Mouse (Mus musculus) myocyte (in vitro differentiated cells): Measurements from ENCODE around the gene Src. TPM values are rescaled to one million over a fixed set of nuclear protein-coding genes. Genes with fewer than 3 reads are reported as not detected.

Source experiments
- H3K27me3 ChIP-seq: one replicate; pipeline ENCODE4 v1.6.1; 2011; ENCODE audit not compliant: control insufficient read depth, insufficient read depth, insufficient read length
- H3K36me3 ChIP-seq: one replicate; pipeline ENCODE4 v1.6.1; 2011; ENCODE audit not compliant: control insufficient read depth, insufficient read depth
- H3K4me2 ChIP-seq: one replicate; pipeline ENCODE4 v1.6.1; 2011; ENCODE audit warnings: low read depth, control low read depth
- H3K4me3 ChIP-seq: one replicate; pipeline ENCODE4 v1.5.1; 2011; ENCODE audit warnings: mild to moderate bottlenecking, control low read depth, moderate library complexity
- H3K79me2 ChIP-seq: one replicate; pipeline ENCODE4 v1.6.1; 2011; ENCODE audit not compliant: control insufficient read depth, insufficient read depth
- H3ac ChIP-seq: one replicate; pipeline ENCODE4 v1.6.1; 2011; ENCODE audit not compliant: control insufficient read depth, insufficient read length
- CEBPB ChIP-seq: IDR thresholded peaks from 2 replicates; pipeline ENCODE4 v1.6.1; 2011; ENCODE audit warnings: mild to moderate bottlenecking, moderate library complexity; ENCODE audit not compliant: poor library complexity, insufficient read depth, severe bottlenecking
- E2F4 ChIP-seq: IDR thresholded peaks from one replicate; pipeline ENCODE4 v1.6.1; 2011; ENCODE audit warnings: mild to moderate bottlenecking, control low read depth, moderate library complexity; ENCODE audit not compliant: insufficient read depth
- MAX ChIP-seq: IDR thresholded peaks from one replicate; pipeline ENCODE4 v1.6.1; 2011; ENCODE audit warnings: low read depth, mild to moderate bottlenecking, control low read depth
- MYOD1 ChIP-seq, 3 experiments: IDR thresholded peaks; one replicate each; pipeline ENCODE4 v1.6.1; 2011; ENCODE audit warnings: control low read depth in 2 of 3, low read depth in 2 of 3, mild to moderate bottlenecking in 2 of 3, moderate library complexity in 1 of 3; ENCODE audit not compliant: insufficient read length in 2 of 3, control insufficient read depth in 1 of 3
- MYOG ChIP-seq, 3 experiments: IDR thresholded peaks; one replicate each; pipeline ENCODE4 v1.6.1; 2011; ENCODE audit warnings: control low read depth in 2 of 3, low read depth in 2 of 3, mild to moderate bottlenecking in 2 of 3; ENCODE audit not compliant: insufficient read length in 2 of 3, control insufficient read depth in 1 of 3, insufficient read depth in 1 of 3
- POLR2A ChIP-seq: IDR thresholded peaks from one replicate; pipeline ENCODE4 v1.6.1; 2011; ENCODE audit warnings: low read depth, mild to moderate bottlenecking, control low read depth, moderate library complexity; ENCODE audit not compliant: insufficient read length
- POLR2AphosphoS2 ChIP-seq: IDR thresholded peaks from one replicate; pipeline ENCODE4 v1.6.1; 2011; ENCODE audit warnings: low read depth, control low read depth; ENCODE audit not compliant: insufficient read length
- REST ChIP-seq: IDR thresholded peaks from one replicate; pipeline ENCODE4 v1.6.1; 2011; ENCODE audit warnings: mild to moderate bottlenecking, control low read depth, moderate library complexity; ENCODE audit not compliant: insufficient read depth, insufficient read length
- SRF ChIP-seq: IDR thresholded peaks from one replicate; pipeline ENCODE4 v1.6.1; 2011; ENCODE audit warnings: low read depth; ENCODE audit not compliant: control insufficient read depth, insufficient read length
- TCF12 ChIP-seq: IDR thresholded peaks from one replicate; pipeline ENCODE4 v1.6.1; 2011; ENCODE audit warnings: mild to moderate bottlenecking, control low read depth; ENCODE audit not compliant: poor library complexity, insufficient read depth, severe bottlenecking
- TCF3 ChIP-seq: IDR thresholded peaks from one replicate; pipeline ENCODE4 v1.6.1; 2011; ENCODE audit warnings: low read depth, control low read depth; ENCODE audit not compliant: insufficient read length
- USF1 ChIP-seq: IDR thresholded peaks from one replicate; pipeline ENCODE4 v1.6.1; 2011; ENCODE audit warnings: low read depth, mild to moderate bottlenecking, control low read depth, moderate library complexity
- polyA plus RNA-seq: library from polyadenylated mRNA; unstranded; fragments of >200 nt; fragmentation: generic; extraction: Trizol; gene quantifications from one replicate; pipeline ENCODE4 v1.2.1, GENCODE M21; 2012; ENCODE audit warnings: missing spikeins

Gene Src
- polyA plus RNA-seq, 1 experiment: 20.3 TPM

GRCm38 (mm10) chr2:157517526-157517925 lies 99.3 kb downstream of the Src start:
- Histone ChIP-seq H3K27me3 (peaks cover 60% of the 10 kb centered on the region), H3K36me3 (no peaks in the 10 kb centered on the region)
- no peak for TF ChIP-seq MAX
- no peak for TF ChIP-seq SRF
- no peak for TF ChIP-seq POLR2A
- TF ChIP-seq MYOD1 (IDR thresholded peaks at IDR 0.05; ENCODE audit: control insufficient read depth in 1 of 3, insufficient read length in 2 of 3, low read depth in 2 of 3): no peak
- no peak for TF ChIP-seq TCF12
- no peak for TF ChIP-seq TCF3
- TF ChIP-seq REST: no peak
- TF ChIP-seq CEBPB: no peak
- no peak for TF ChIP-seq E2F4
- no peak for TF ChIP-seq POLR2AphosphoS2
- TF ChIP-seq MYOG (IDR thresholded peaks at IDR 0.05; ENCODE audit: control insufficient read depth in 1 of 3, insufficient read depth in 1 of 3, insufficient read length in 2 of 3, low read depth in 2 of 3): no peak
- TF ChIP-seq USF1: no peak

GRCm38 (mm10) chr2:157518451-157518850 lies 100.2 kb downstream of the Src start:
- Histone ChIP-seq H3ac (no peak overlapping the region), H3K36me3 (no peaks in the 10 kb centered on the region), H3K4me2 (no peak overlapping the region), H3K27me3 (peaks cover 67% of the 10 kb centered on the region), H3K79me2 (no peaks in the 10 kb centered on the region), H3K4me3 (no peak overlapping the region)
- TF ChIP-seq MYOG (IDR thresholded peaks at IDR 0.05; ENCODE audit: control insufficient read depth in 1 of 3, insufficient read depth in 1 of 3, insufficient read length in 2 of 3, low read depth in 2 of 3) (no peak), POLR2A (no peak), MAX (no peak), USF1 (no peak), TCF12 (no peak), TCF3 (no peak), POLR2AphosphoS2 (no peak), SRF (no peak), REST (no peak), MYOD1 (IDR thresholded peaks at IDR 0.05; ENCODE audit: control insufficient read depth in 1 of 3, insufficient read length in 2 of 3, low read depth in 2 of 3) (no peak), CEBPB (no peak), E2F4 (no peak)

More at GRCm38 (mm10) chr2:157517526-157517925, 99.3 kb downstream of the Src start:
- no peaks in the 10 kb centered on the region for H3K79me2 ChIP-seq
- no peak overlapping the region for H3K4me3 ChIP-seq
- H3ac ChIP-seq: no peak overlapping the region
- H3K4me2 ChIP-seq: no peak overlapping the region

GRCm38 (mm10) chr2:157519452-157519851 lies 101.2 kb downstream of the Src start:
- H3K79me2 ChIP-seq: no peaks in the 10 kb centered on the region
- H3K27me3 ChIP-seq: peaks cover 72% of the 10 kb centered on the region
- TF ChIP-seq REST: no peak
- TF ChIP-seq USF1: no peak
- no peak for TF ChIP-seq SRF
- TF ChIP-seq POLR2A: no peak
- TF ChIP-seq TCF3: no peak
- TF ChIP-seq CEBPB: no peak
- TF ChIP-seq POLR2AphosphoS2: no peak
- TF ChIP-seq MYOG (IDR thresholded peaks at IDR 0.05; ENCODE audit: control insufficient read depth in 1 of 3, insufficient read depth in 1 of 3, insufficient read length in 2 of 3, low read depth in 2 of 3): no peak
- no peak for TF ChIP-seq MYOD1 (IDR thresholded peaks at IDR 0.05; ENCODE audit: control insufficient read depth in 1 of 3, insufficient read length in 2 of 3, low read depth in 2 of 3)
- TF ChIP-seq MAX: no peak
- no peak for TF ChIP-seq TCF12
- no peaks in the 10 kb centered on the region for H3K36me3 ChIP-seq
- H3ac ChIP-seq: no peak overlapping the region
- H3K4me2 ChIP-seq: no peak overlapping the region
- H3K4me3 ChIP-seq: no peak overlapping the region

GRCm38 (mm10) chr2:157520496-157520895 lies 102.3 kb downstream of the Src start:
- Histone ChIP-seq H3ac (no peak overlapping the region), H3K36me3 (no peaks in the 10 kb centered on the region)

More at GRCm38 (mm10) chr2:157520496-157520895, 102.3 kb downstream of the Src start:
- Histone ChIP-seq H3K79me2 (no peaks in the 10 kb centered on the region), H3K27me3 (peaks cover 69% of the 10 kb centered on the region), H3K4me3 (no peak overlapping the region), H3K4me2 (no peak overlapping the region)
- TF ChIP-seq MAX (no peak), POLR2A (no peak)

Other genes starting within 250 kb of the Src start
- 4.1 TPM for gene Rbl1, start 213.9 kb upstream of the Src start, polyA plus RNA-seq
- 203 TPM for gene Rpn2, start 139.4 kb upstream of the Src start, polyA plus RNA-seq
- gene Mroh8, start 138.9 kb upstream of the Src start, polyA plus RNA-seq: 0.10 TPM
- gene Ghrh, start 70.9 kb upstream of the Src start, polyA plus RNA-seq: not detected
- gene Manbal, start 50.9 kb upstream of the Src start, polyA plus RNA-seq: 64.5 TPM
- gene Nnat, start 141.6 kb downstream of the Src start, polyA plus RNA-seq: 1.1 TPM
- gene Blcap, start 152.8 kb downstream of the Src start, polyA plus RNA-seq: 27.1 TPM